28 mouse cellular contexts compared by ENCODE assay signal in the genomic region with DNA sequence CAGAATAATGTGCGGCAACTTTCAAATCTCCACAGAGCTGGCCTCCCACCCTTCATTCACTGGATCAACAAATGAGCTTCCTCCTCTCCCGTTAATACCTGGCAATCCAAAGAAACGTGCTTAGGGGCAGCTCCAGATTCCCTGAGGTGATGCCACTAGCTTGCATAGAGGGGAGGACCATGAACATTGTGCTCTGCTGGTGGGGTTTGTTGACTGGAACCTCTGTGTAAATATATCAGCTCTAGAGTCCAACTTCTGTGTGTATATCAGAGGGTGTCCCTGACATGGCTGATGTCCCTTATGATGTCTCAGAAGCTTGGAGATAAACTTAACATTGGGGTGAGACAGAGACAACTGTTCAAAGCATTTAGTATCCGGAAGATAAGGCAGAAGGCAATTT.
"Had no signal": no experiment of that assay in that cellular context is flagged by ENCODE, and none has a peak within 500 bp of the region (broad histone marks: within the 10 kb centered on the region; RNA-seq: fewer than 3 reads in every experiment).

No protein-coding gene starts in this region.

- ATAC-seq: forebrain, embryonic 13.5 days; forebrain, embryonic 14.5 days; forebrain, embryonic 15.5 days; forebrain, embryonic 16.5 days; forebrain, postnatal 0 days had no signal

- DNase-seq: cerebellum, adult 18-20 months; cerebellum, adult 2 months; cerebellum, adult 8-10 months; cerebellum, adult 9-10 months; cerebellum, adult 9-11 months; cerebellum, postnatal 10 days; cerebellum, postnatal 14 days; cerebellum, postnatal 25 days; cerebellum, postnatal 36 days; embryo, embryonic 11 days; forebrain, postnatal 0 days; gastrocnemius, adult 2 months; gastrocnemius, postnatal 10 days; gastrocnemius, postnatal 14 days; gastrocnemius, postnatal 25 days; gastrocnemius, postnatal 36 days; heart, adult 11 months had no signal

- H3K9ac ChIP-seq: embryonic facial prominence, embryonic 12.5 days; embryonic facial prominence, embryonic 13.5 days; embryonic facial prominence, embryonic 15.5 days; forebrain, embryonic 12.5 days; forebrain, embryonic 13.5 days; forebrain, embryonic 15.5 days; forebrain, postnatal 0 days had no signal

- H3K4me1 ChIP-seq: forebrain, embryonic 13.5 days; forebrain, embryonic 15.5 days had no signal

- H3K36me3 ChIP-seq: embryonic facial prominence, embryonic 10.5 days; embryonic facial prominence, embryonic 12.5 days; embryonic facial prominence, embryonic 13.5 days; embryonic facial prominence, embryonic 15.5 days; forebrain, embryonic 10.5 days; forebrain, embryonic 12.5 days; forebrain, embryonic 15.5 days had no signal

- H3K27ac ChIP-seq: embryonic facial prominence, embryonic 10.5 days; embryonic facial prominence, embryonic 12.5 days; embryonic facial prominence, embryonic 13.5 days; embryonic facial prominence, embryonic 15.5 days; forebrain, embryonic 10.5 days; forebrain, embryonic 12.5 days; forebrain, embryonic 13.5 days; forebrain, embryonic 15.5 days; gastrocnemius, adult 2 months had no signal

- H3K4me3 ChIP-seq: embryonic facial prominence, embryonic 10.5 days; embryonic facial prominence, embryonic 12.5 days; embryonic facial prominence, embryonic 13.5 days; embryonic facial prominence, embryonic 15.5 days; erythroblast, embryonic 14.5 days; forebrain, embryonic 10.5 days; forebrain, embryonic 12.5 days; forebrain, embryonic 13.5 days; forebrain, embryonic 15.5 days; gastrocnemius, adult 2 months had no signal

- H3K9me3 ChIP-seq: embryonic facial prominence, embryonic 10.5 days; embryonic facial prominence, embryonic 12.5 days; embryonic facial prominence, embryonic 13.5 days; embryonic facial prominence, embryonic 15.5 days; forebrain, embryonic 10.5 days; forebrain, embryonic 12.5 days; forebrain, embryonic 13.5 days; forebrain, embryonic 15.5 days had no signal

- H3K4me2 ChIP-seq: embryonic facial prominence, embryonic 12.5 days; embryonic facial prominence, embryonic 13.5 days; embryonic facial prominence, embryonic 15.5 days; forebrain, embryonic 12.5 days; forebrain, embryonic 13.5 days; forebrain, embryonic 15.5 days had no signal

- H3K27me3 ChIP-seq: embryonic facial prominence, embryonic 12.5 days; embryonic facial prominence, embryonic 13.5 days; embryonic facial prominence, embryonic 15.5 days; forebrain, embryonic 12.5 days; forebrain, embryonic 13.5 days; forebrain, embryonic 15.5 days had no signal
